Mouse (Mus musculus) spleen, adult 2 months (tissue): ENCODE measurements at regions not wholly inside any gene's neighbourhood (a gene's known extent, or its start where the extent isn't known, plus 50 kb on each side); places are given as distances from the start of the nearest gene placed in this dataset.

Experiments used
- DNase-seq, 2 experiments: peaks; one replicate each; pipeline versions ENCODE4 v3.0.0 to v3.0.0-alpha.2; 2012 to 2021; ENCODE audit warnings: low spot score in 2 of 2, low read depth in 1 of 2
- H3K27ac ChIP-seq: fragments of 200-500 bp; 2 replicates; pipeline ENCODE4 v1.5.1; 2012; ENCODE audit warnings: low read length, inconsistent platforms; ENCODE audit not compliant: insufficient read depth
- H3K27me3 ChIP-seq: fragments of 200-500 bp; 2 replicates; pipeline ENCODE4 v1.6.1; 2012; ENCODE audit warnings: mild to moderate bottlenecking, moderate library complexity, low read length, inconsistent platforms; ENCODE audit not compliant: control insufficient read depth, insufficient read depth
- H3K36me3 ChIP-seq: fragments of 200-500 bp; 2 replicates; pipeline ENCODE4 v1.6.1; 2012; ENCODE audit warnings: mild to moderate bottlenecking, low read length, inconsistent platforms; ENCODE audit not compliant: control insufficient read depth, insufficient read depth
- H3K4me1 ChIP-seq: fragments of 200-500 bp; 2 replicates; pipeline ENCODE4 v1.6.1; 2011; ENCODE audit warnings: inconsistent platforms; ENCODE audit not compliant: control insufficient read depth, insufficient read depth, insufficient read length
- H3K4me3 ChIP-seq: fragments of 200-500 bp; 2 replicates; pipeline ENCODE4 v1.5.1; 2011; ENCODE audit warnings: mild to moderate bottlenecking, inconsistent platforms; ENCODE audit not compliant: insufficient read depth, insufficient read length; ENCODE audit errors: extremely low read depth
- CTCF ChIP-seq: fragments of 200-500 bp; IDR thresholded peaks from 2 replicates; pipeline ENCODE4 v1.5.1; 2011; ENCODE audit warnings: mild to moderate bottlenecking, inconsistent platforms; ENCODE audit not compliant: insufficient read depth, insufficient read length, insufficient replicate concordance; ENCODE audit errors: extremely low read depth
- POLR2A ChIP-seq: fragments of 200-500 bp; IDR thresholded peaks from 2 replicates; pipeline ENCODE4 v1.6.1; 2011; ENCODE audit warnings: low read depth, low read length, inconsistent platforms
- WGBS: fragments of 180-500 bp; shearing (Covaris S2); methylation state at CpG from one replicate; pipeline ENCODE4 v1.1.7; 2018; 5-methylcytosine and 5-hydroxymethylcytosine counted together

GRCm38 (mm10) chr2:50405932-50406331, 109.3 kb upstream of the Mmadhc start:
- 93% methylated on average over 4 of the region's 4 CpGs for WGBS
- Histone ChIP-seq H3K4me1 (no peaks in the 10 kb centered on the region), H3K4me3 (no peak overlapping the region), H3K27ac (no peak overlapping the region), H3K27me3 (no peaks in the 10 kb centered on the region), H3K36me3 (no peaks in the 10 kb centered on the region)
- no peak for TF ChIP-seq CTCF
- no peak for TF ChIP-seq POLR2A
- no peak for DNase-seq

- Histone ChIP-seq H3K4me3 (no peak overlapping the region), H3K36me3 (no peaks in the 10 kb centered on the region), H3K27me3 (no peaks in the 10 kb centered on the region), H3K4me1 (no peaks in the 10 kb centered on the region), H3K27ac (no peak overlapping the region)
- 81% methylated on average over 6 of the region's 6 CpGs for WGBS
- DNase-seq = no peak
- TF ChIP-seq POLR2A (no peak), CTCF (no peak)
These were observed 106.5 kb upstream of the Mmadhc start for GRCm38 (mm10) chr2:50403106-50403505.

GRCm38 (mm10) chr2:50398576-50398975, 102.0 kb upstream of the Mmadhc start:
- Histone ChIP-seq H3K4me3 (no peak overlapping the region), H3K4me1 (no peaks in the 10 kb centered on the region), H3K27me3 (no peaks in the 10 kb centered on the region), H3K27ac (no peak overlapping the region), H3K36me3 (no peaks in the 10 kb centered on the region)
- TF ChIP-seq POLR2A = no peak
- TF ChIP-seq CTCF = no peak
- no peak for DNase-seq
- WGBS = 90% methylated on average over 5 of the region's 5 CpGs

- DNase-seq = no peak
- H3K27ac ChIP-seq = no peak overlapping the region
- no peak overlapping the region for H3K4me3 ChIP-seq
- no peak for TF ChIP-seq CTCF
- no peak for TF ChIP-seq POLR2A
- H3K36me3 ChIP-seq = no peaks in the 10 kb centered on the region
- WGBS = 92% methylated on average over 16 of the region's 16 CpGs
- no peaks in the 10 kb centered on the region for H3K27me3 ChIP-seq
- H3K4me1 ChIP-seq = no peaks in the 10 kb centered on the region
These were observed 81.2 kb upstream of the Mmadhc start for GRCm38 (mm10) chr2:50377609-50378413.

- DNase-seq = no peak
- Histone ChIP-seq H3K27ac (no peak overlapping the region), H3K4me1 (no peaks in the 10 kb centered on the region), H3K4me3 (no peak overlapping the region), H3K27me3 (no peaks in the 10 kb centered on the region), H3K36me3 (no peaks in the 10 kb centered on the region)
- TF ChIP-seq CTCF (no peak), POLR2A (no peak)
- 86% methylated on average over 2 of the region's 2 CpGs for WGBS
These were observed 77.0 kb upstream of the Mmadhc start for GRCm38 (mm10) chr2:50373626-50374025.

GRCm38 (mm10) chr2:50373006-50373405, 76.4 kb upstream of the Mmadhc start:
- TF ChIP-seq CTCF (no peak), POLR2A (no peak)
- Histone ChIP-seq H3K4me1 (no peaks in the 10 kb centered on the region), H3K4me3 (no peak overlapping the region), H3K27ac (no peak overlapping the region), H3K27me3 (no peaks in the 10 kb centered on the region; the same call in 1 of the 2 replicates), H3K36me3 (no peaks in the 10 kb centered on the region)
- no peak for DNase-seq
- WGBS = 90% methylated on average over 7 of the region's 7 CpGs

- DNase-seq = no peak
- no peak overlapping the region for H3K27ac ChIP-seq
- no peaks in the 10 kb centered on the region; the same call in 1 of the 2 replicates for H3K27me3 ChIP-seq
- H3K36me3 ChIP-seq = no peaks in the 10 kb centered on the region
- WGBS = 90% methylated on average over 4 of the region's 4 CpGs
- no peaks in the 10 kb centered on the region for H3K4me1 ChIP-seq
- H3K4me3 ChIP-seq = no peak overlapping the region
- no peak for TF ChIP-seq CTCF
- no peak for TF ChIP-seq POLR2A
These were observed 72.2 kb upstream of the Mmadhc start for GRCm38 (mm10) chr2:50368831-50369230.
